Mouse (Mus musculus) CD4-positive helper T cell, adult 2 months (primary cell): ENCODE measurements at regions not wholly inside any gene's neighbourhood (a gene's known extent, or its start where the extent isn't known, plus 50 kb on each side); places are given as distances from the start of the nearest gene placed in this dataset.

Experiments
- DNase-seq: peaks from one replicate; pipeline ENCODE4 v3.0.0-alpha.2; 2012; ENCODE audit warnings: low read depth, missing footprints, low spot score

- DNase-seq, result no peak
Measured at GRCm38 (mm10) chrX:49387439-49387838, 76.3 kb upstream of the Arhgap36 start.

- peak; percentile 1 for DNase-seq
Measured at GRCm38 (mm10) chrX:49377067-49377466, 86.7 kb upstream of the Arhgap36 start.

- DNase-seq, result no peak
Measured at GRCm38 (mm10) chrX:49370384-49370783, 82.3 kb upstream of the Enox2 start.

GRCm38 (mm10) chrX:49369404-49369803, 81.3 kb upstream of the Enox2 start:
- no peak for DNase-seq

- no peak for DNase-seq
Measured at GRCm38 (mm10) chrX:49346451-49346850, 58.4 kb upstream of the Enox2 start.
